Mouse (Mus musculus) lung, postnatal 14 days (tissue): ENCODE measurements at regions not wholly inside any gene's neighbourhood (a gene's known extent, or its start where the extent isn't known, plus 50 kb on each side); places are given as distances from the start of the nearest gene placed in this dataset.
"Not testable (repeated sequence)": the region's sequence is repeated elsewhere in the genome, so short reads cannot be mapped to it uniquely, and the experiment has no call there.

Source experiments
- DNase-seq: peaks from one replicate; pipeline ENCODE4 v3.0.0; 2021

GRCm38 (mm10) chr16:86888421-86888820, 465.6 kb upstream of the N6amt1 start:
- DNase-seq, result no peak

- no peak for DNase-seq
These were observed 466.4 kb upstream of the N6amt1 start for GRCm38 (mm10) chr16:86887605-86888004.

GRCm38 (mm10) chr16:86883862-86884261, 470.1 kb upstream of the N6amt1 start:
- no peak for DNase-seq

GRCm38 (mm10) chr16:86882529-86882928, 471.5 kb upstream of the N6amt1 start:
- DNase-seq, result peak; percentile 68

GRCm38 (mm10) chr16:86881583-86881982, 472.4 kb upstream of the N6amt1 start:
- no peak for DNase-seq

GRCm38 (mm10) chr16:86860828-86861227, 493.2 kb upstream of the N6amt1 start:
- DNase-seq, result no peak

GRCm38 (mm10) chr16:86855891-86856290, 498.1 kb upstream of the N6amt1 start:
- no peak for DNase-seq

GRCm38 (mm10) chr16:86855312-86855711, 498.7 kb upstream of the N6amt1 start:
- no peak for DNase-seq

- DNase-seq, result no peak
These were observed 500.6 kb upstream of the N6amt1 start for GRCm38 (mm10) chr16:86853398-86853797.

- DNase-seq, result peak; percentile 7
These were observed 515.3 kb upstream of the N6amt1 start for GRCm38 (mm10) chr16:86838457-86839337.

- DNase-seq, result no peak
These were observed 526.3 kb upstream of the N6amt1 start for GRCm38 (mm10) chr16:86827645-86828044.

- no peak for DNase-seq
These were observed 527.3 kb upstream of the N6amt1 start for GRCm38 (mm10) chr16:86826641-86827040.

- DNase-seq, result no peak
These were observed 530.5 kb upstream of the N6amt1 start for GRCm38 (mm10) chr16:86823496-86823895.

GRCm38 (mm10) chr16:86821586-86821985, 532.4 kb upstream of the N6amt1 start:
- no peak for DNase-seq

GRCm38 (mm10) chr16:86818639-86819038, 535.3 kb upstream of the N6amt1 start:
- DNase-seq, result not testable (repeated sequence)

GRCm38 (mm10) chr16:86816763-86817593, 537.0 kb upstream of the N6amt1 start:
- no peak for DNase-seq

GRCm38 (mm10) chr16:86816006-86816405, 538.0 kb upstream of the N6amt1 start:
- DNase-seq, result no peak

GRCm38 (mm10) chr16:86812692-86813091, 541.3 kb upstream of the N6amt1 start:
- no peak for DNase-seq

- no peak for DNase-seq
These were observed 545.2 kb upstream of the N6amt1 start for GRCm38 (mm10) chr16:86808644-86809324.

- no peak for DNase-seq
These were observed 547.6 kb upstream of the N6amt1 start for GRCm38 (mm10) chr16:86806374-86806773.

- no peak for DNase-seq
These were observed 577.9 kb upstream of the N6amt1 start for GRCm38 (mm10) chr16:86776086-86776485.

- no peak for DNase-seq
These were observed 581.4 kb upstream of the N6amt1 start for GRCm38 (mm10) chr16:86772586-86772985.

GRCm38 (mm10) chr16:86768912-86769311, 585.1 kb upstream of the N6amt1 start:
- no peak for DNase-seq
